Mouse (Mus musculus) embryonic facial prominence, embryonic 11.5 days (tissue): ENCODE measurements around the gene Grin3a. TPM values are rescaled to one million over a fixed set of nuclear protein-coding genes. Genes with fewer than 3 reads are reported as not detected.

Experiments used
- ATAC-seq: fragments of 200-750 bp; cut with Nextera tagmentation; replicated peaks from 2 replicates; pipeline ENCODE4 v1.8.0; 2017; ENCODE audit warnings: low read depth; ENCODE audit not compliant: insufficient number of reproducible peaks, low FRiP score, low TSS enrichment
- DNase-seq: peaks from one replicate; pipeline ENCODE4 v3.0.0-alpha.2; 2015; ENCODE audit warnings: low spot score
- H3K27ac ChIP-seq: fragments of 300-500 bp; sonication (generic); replicated peaks from 2 replicates; pipeline ENCODE4 v1.5.1; 2014; ENCODE audit warnings: mild to moderate bottlenecking, low read depth, low read length, control low read depth
- H3K27me3 ChIP-seq: fragments of 300-500 bp; sonication (generic); 2 replicates; pipeline ENCODE4 v1.6.1; 2014; ENCODE audit warnings: mild to moderate bottlenecking, low read length, moderate library complexity, mixed read lengths; ENCODE audit not compliant: control insufficient read depth, insufficient read depth
- H3K36me3 ChIP-seq: fragments of 300-500 bp; sonication (generic); replicated peaks from 2 replicates; pipeline ENCODE4 v1.6.1; 2014; ENCODE audit warnings: low read depth, mild to moderate bottlenecking, low read length, moderate library complexity, mixed read lengths; ENCODE audit not compliant: control insufficient read depth, insufficient read depth
- H3K4me1 ChIP-seq: fragments of 300-500 bp; sonication (generic); 2 replicates; pipeline ENCODE4 v1.6.1; 2014; ENCODE audit warnings: low read length, mixed read lengths; ENCODE audit not compliant: control insufficient read depth, insufficient read depth
- H3K4me2 ChIP-seq: fragments of 300-500 bp; sonication (generic); 2 replicates; pipeline ENCODE4 v1.6.1; 2014; ENCODE audit warnings: low read depth, mild to moderate bottlenecking, control low read depth, low read length, moderate library complexity
- H3K4me3 ChIP-seq: fragments of 300-500 bp; sonication (generic); 2 replicates; pipeline ENCODE4 v1.5.1; 2014; ENCODE audit warnings: low read depth, low read length, control low read depth
- H3K9ac ChIP-seq: fragments of 300-500 bp; sonication (generic); replicated peaks from 2 replicates; pipeline ENCODE4 v1.6.1; 2014; ENCODE audit warnings: mild to moderate bottlenecking, control low read depth, low read length
- H3K9me3 ChIP-seq: fragments of 300-500 bp; sonication (generic); replicated peaks from 2 replicates; pipeline ENCODE4 v1.6.1; 2016; ENCODE audit warnings: mild to moderate bottlenecking, low read length, inconsistent platforms, mixed read lengths; ENCODE audit not compliant: control insufficient read depth
- WGBS: fragments of 180-500 bp; shearing (Covaris S2); extraction: QIAGEN DNeasy Blood & Tissue Kit; methylation state at CpG from one replicate; pipeline ENCODE4 v1.1.7; 2014; 5-methylcytosine and 5-hydroxymethylcytosine counted together
- polyA plus RNA-seq: library from polyadenylated mRNA; unstranded; fragments of >200 nt; fragmentation: Nextera tagmentation; extraction: Ambion mirVana; gene quantifications from 2 replicates; pipeline ENCODE4 v1.2.1, GENCODE M21; 2014

Gene Grin3a
- polyA plus RNA-seq, 1 experiment from 2014 or later, result 1.1 TPM

DNA sequence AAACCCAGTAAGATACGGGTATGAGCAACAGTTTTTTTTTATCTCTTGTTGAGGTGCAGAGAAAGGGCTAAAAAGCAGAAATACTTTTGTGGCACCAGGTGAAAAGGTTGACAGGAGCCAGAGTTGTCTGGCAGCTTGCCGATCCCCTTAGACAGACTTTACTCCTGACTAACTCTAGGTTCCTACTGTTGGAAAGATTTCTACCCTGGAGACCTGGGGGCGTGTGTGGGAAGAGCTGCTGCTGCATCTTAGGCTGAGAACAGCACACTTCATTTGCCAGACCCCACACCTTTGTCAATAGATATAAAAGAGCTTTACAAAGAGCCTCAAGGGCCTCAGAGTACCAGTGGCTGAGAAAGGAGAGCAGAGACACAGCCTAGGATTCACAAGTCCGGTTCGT lies 180.7 kb downstream of the Grin3a start:
- 84% methylated on average over 5 of the region's 5 CpGs for WGBS

DNA sequence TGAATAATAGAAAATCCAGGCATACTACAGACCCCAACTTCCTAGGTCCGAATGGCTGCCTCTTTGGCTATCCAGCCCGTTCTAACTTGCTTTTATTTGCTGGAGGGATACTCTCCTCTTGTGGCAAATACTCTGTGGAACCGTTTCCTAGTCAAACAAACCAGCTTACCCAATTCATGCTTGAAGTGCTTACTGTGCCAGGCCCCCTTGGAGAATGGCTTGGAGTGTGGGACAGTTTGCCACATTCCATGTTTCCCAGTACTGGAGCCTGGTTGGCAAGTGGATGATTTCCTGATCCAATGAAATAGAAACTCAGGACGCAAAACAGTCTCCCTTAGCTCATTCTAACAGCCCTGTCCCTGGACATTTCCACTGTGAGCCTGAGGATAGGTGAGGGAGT lies 183.3 kb downstream of the Grin3a start:
- H3K4me3 ChIP-seq, result no peak overlapping the region
- H3K36me3 ChIP-seq, result no peaks in the 10 kb centered on the region; the same call in 1 of the 2 replicates
- ATAC-seq (no peak), DNase-seq (no peak)
- no peaks in the 10 kb centered on the region for H3K27me3 ChIP-seq
- H3K4me2 ChIP-seq, result no peak overlapping the region
- no peak overlapping the region for H3K27ac ChIP-seq
- H3K4me1 ChIP-seq, result no peaks in the 10 kb centered on the region
- H3K9me3 ChIP-seq, result no peaks in the 10 kb centered on the region
- no peak overlapping the region for H3K9ac ChIP-seq
- WGBS, result 86% methylated on average over 4 of the region's 4 CpGs

More for the DNA sequence above, 180.7 kb downstream of the Grin3a start:
- Histone ChIP-seq H3K4me2 (no peak overlapping the region), H3K36me3 (no peaks in the 10 kb centered on the region; the same call in 1 of the 2 replicates), H3K9me3 (no peaks in the 10 kb centered on the region), H3K27me3 (no peaks in the 10 kb centered on the region), H3K9ac (no peak overlapping the region), H3K4me3 (no peak overlapping the region), H3K27ac (no peak overlapping the region), H3K4me1 (no peaks in the 10 kb centered on the region)
- DNase-seq (no peak), ATAC-seq (no peak)

DNA sequence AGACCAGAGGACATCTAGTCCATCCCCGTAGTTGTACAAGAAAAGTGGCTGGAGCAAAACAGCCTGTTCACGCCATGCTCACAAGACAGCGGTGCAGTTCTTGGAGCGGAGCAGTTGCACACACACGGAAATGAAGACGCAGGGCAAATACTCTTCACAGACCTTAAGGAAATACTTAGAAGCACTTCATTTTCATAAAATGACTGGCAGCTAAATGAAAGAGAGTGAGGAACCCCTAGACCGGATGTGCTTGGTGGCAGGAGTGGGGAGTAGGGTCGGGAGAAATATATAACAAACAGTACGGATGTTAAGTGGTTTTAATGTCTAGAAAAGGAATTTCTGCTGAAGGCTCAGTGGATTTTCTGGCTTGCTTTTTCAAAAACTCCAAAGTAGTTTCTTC lies 183.9 kb downstream of the Grin3a start:
- no peak overlapping the region for H3K27ac ChIP-seq
- DNase-seq, result no peak
- H3K4me1 ChIP-seq, result no peaks in the 10 kb centered on the region
- 92% methylated on average over 9 of the region's 9 CpGs for WGBS
- H3K9me3 ChIP-seq, result no peaks in the 10 kb centered on the region
- H3K27me3 ChIP-seq, result no peaks in the 10 kb centered on the region
- H3K9ac ChIP-seq, result no peak overlapping the region
- H3K4me2 ChIP-seq, result no peak overlapping the region
- no peak overlapping the region for H3K4me3 ChIP-seq
- H3K36me3 ChIP-seq, result no peaks in the 10 kb centered on the region; the same call in 1 of the 2 replicates
- no peak for ATAC-seq

DNA sequence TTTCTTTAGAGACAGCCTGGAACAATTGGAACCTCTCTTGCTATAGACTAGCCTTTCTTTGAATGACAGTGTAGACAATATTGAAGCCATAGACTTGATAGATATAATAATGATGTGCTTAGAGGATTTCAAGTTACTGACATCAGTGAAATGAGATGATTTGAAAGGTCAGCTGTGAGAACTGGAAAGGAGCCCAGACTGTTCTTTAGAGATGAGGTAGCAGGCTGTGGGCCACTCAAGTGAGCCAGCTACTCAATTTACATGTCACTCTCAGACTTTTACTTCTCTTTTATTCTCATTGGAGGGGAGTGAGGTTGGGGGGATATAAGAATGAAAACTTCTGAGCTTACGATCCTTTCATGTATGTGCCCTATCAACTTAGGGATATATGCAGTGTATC lies 186.1 kb downstream of the Grin3a start:
- no peak for ATAC-seq
- Histone ChIP-seq H3K27ac (no peak overlapping the region), H3K4me2 (no peak overlapping the region), H3K36me3 (peaks cover 4% of the 10 kb centered on the region; the same call in 1 of the 2 replicates), H3K27me3 (no peaks in the 10 kb centered on the region), H3K9ac (no peak overlapping the region), H3K4me3 (no peak overlapping the region), H3K9me3 (no peaks in the 10 kb centered on the region), H3K4me1 (no peaks in the 10 kb centered on the region)
- 89% methylated on average over 1 of the region's 1 CpGs for WGBS
- DNase-seq, result no peak

DNA sequence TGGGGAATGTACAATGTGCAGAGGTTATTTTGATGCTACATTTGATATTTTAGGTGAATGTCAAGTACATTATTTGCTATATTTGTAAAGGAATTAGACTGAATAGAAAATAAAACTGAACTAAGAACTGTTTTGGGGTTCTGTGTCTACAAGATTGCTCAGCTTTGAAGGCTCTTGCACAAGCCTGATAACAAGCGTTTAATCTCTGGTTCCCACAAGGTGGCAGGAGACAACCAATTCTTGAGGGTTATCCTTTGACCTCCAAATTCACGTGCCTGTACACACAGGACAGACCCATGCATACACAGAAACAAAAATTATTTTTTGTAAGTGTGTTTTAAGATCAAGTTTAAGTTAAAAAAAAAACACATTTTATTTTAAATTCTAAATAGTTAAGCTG lies 205.6 kb downstream of the Grin3a start:
- H3K4me1 ChIP-seq, result no peaks in the 10 kb centered on the region
- no peak overlapping the region for H3K27ac ChIP-seq
- H3K36me3 ChIP-seq, result peaks cover 2% of the 10 kb centered on the region
- no peak overlapping the region for H3K4me2 ChIP-seq
- no peak overlapping the region for H3K4me3 ChIP-seq
- no peaks in the 10 kb centered on the region for H3K27me3 ChIP-seq
- ATAC-seq (no peak), DNase-seq (no peak)
- no peaks in the 10 kb centered on the region for H3K9me3 ChIP-seq
- H3K9ac ChIP-seq, result no peak overlapping the region
- WGBS, result 67% methylated on average over 2 of the region's 2 CpGs

DNA sequence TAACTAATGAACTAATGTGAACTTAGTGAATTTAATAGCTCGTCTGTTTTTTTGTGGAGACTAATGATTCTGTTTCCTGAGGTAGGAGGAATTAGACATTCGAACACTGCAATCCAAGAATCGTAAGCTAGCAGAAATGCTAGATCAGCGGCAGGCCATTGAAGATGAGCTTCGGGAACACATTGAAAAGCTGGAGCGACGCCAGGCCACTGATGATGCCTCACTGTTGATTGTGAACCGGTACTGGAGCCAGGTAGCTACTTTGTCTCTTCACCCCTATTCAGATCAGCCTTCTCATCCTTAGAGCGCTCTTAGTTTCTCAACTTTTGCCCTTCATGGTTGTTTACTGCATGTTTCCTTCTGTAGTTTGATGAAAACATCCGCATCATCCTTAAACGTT lies 207.7 kb downstream of the Grin3a start:
- Histone ChIP-seq H3K4me3 (no peak overlapping the region), H3K27ac (no peak overlapping the region), H3K4me2 (no peak overlapping the region), H3K36me3 (peaks cover 2% of the 10 kb centered on the region), H3K9me3 (no peaks in the 10 kb centered on the region), H3K4me1 (no peaks in the 10 kb centered on the region), H3K9ac (no peak overlapping the region), H3K27me3 (no peaks in the 10 kb centered on the region)
- DNase-seq (no peak), ATAC-seq (no peak)
- 94% methylated on average over 11 of the region's 11 CpGs for WGBS

DNA sequence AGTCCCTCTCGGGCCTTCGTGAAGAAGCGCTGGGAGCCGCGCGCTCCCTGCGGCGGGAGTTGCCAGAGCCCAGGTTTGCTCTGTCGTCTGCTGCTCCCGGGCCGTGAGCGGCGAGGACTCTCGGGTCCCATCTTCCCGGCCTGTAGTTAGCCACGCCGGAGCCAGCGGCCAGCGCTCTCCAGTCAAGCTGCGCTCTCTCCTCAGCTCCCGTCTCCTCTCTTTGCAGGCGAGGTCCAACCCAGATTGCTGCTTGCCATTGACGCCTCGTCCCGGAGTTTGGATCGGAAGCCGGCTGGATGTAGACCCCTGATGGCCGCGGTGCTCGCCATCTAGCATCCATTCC lies 213.4 kb downstream of the Grin3a start:
- peak overlapping the region; percentile 66 for H3K4me3 ChIP-seq
- DNase-seq (no peak), ATAC-seq (no peak; the same call in 1 of the 2 replicates)
- peak overlapping the region; percentile 52; the same call in 1 of the 2 replicates for H3K27ac ChIP-seq
- H3K4me1 ChIP-seq, result no peaks in the 10 kb centered on the region
- H3K4me2 ChIP-seq, result peak overlapping the region; percentile 32
- H3K9me3 ChIP-seq, result no peaks in the 10 kb centered on the region
- peak overlapping the region; percentile 74 for H3K9ac ChIP-seq
- H3K27me3 ChIP-seq, result no peaks in the 10 kb centered on the region
- under 1% methylated on average over 30 of the region's 30 CpGs for WGBS
- H3K36me3 ChIP-seq, result no peaks in the 10 kb centered on the region; the same call in 1 of the 2 replicates

DNA sequence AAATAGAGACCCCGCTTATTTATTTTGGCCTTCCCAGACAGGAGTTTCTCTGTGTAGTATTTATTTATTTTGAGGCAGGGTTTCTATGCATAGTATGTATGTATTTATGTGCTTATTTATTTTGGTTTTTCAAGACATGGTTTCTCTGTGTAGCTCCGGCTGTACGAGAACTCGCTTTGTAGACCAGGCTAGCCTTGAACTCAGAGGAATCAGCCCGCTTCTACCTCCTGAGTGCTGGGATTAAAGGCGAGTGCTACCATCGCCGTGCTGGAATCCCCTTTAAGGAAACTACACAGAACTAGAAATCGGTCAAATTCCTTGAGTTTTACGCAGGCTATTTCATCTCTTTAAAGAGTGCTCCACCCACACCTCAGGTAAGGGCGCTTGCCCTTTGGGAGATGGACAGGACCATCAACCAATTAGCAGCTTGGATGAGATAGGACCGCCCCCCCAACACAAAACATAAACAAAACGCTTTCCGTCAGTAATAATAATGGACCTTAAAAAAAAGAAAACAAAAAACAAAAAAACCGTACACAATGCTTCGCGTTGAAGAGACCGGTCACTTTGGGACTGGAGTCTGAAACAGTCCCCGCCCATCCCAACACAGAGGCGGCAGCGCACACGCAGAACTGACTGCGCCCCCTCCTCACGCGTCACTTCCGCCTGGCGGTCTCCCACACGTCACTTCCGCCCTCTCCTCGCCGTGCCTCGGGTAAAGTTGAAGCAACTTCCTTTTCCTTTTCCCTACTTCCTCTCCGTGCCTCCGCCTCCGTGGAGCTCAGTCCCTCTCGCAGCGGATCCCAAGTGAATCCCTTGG lies 214.0 kb downstream of the Grin3a start, which contains the start of gene Rnf20:
Rnf20 (plus strand) TSS at position 688 of the 820 bp plus-strand sequence.
- peak; percentile 96 for ATAC-seq
- WGBS, result 4% methylated on average over 37 of the region's 37 CpGs
- Histone ChIP-seq H3K27ac (peak within 1 kb of the TSS; percentile 52; the same call in 1 of the 2 replicates), H3K4me2 (peak within 1 kb of the TSS; percentile 32), H3K9me3 (no peaks in the 10 kb centered on the region), H3K9ac (peak within 1 kb of the TSS; percentile 74), H3K4me1 (no peaks in the 10 kb centered on the region), H3K36me3 (no peaks in the 10 kb centered on the region), H3K4me3 (peak within 1 kb of the TSS; percentile 66), H3K27me3 (no peaks in the 10 kb centered on the region)
- DNase-seq, result peak; percentile 96
